Mouse (Mus musculus) MEL (cell line): ENCODE data around the gene Nmrk2.

ENCODE experiments used
- BHLHE40 ChIP-seq: IDR thresholded peaks from 2 replicates; pipeline ENCODE4 v1.6.1; 2012; ENCODE audit warnings: low read depth, mild to moderate bottlenecking, inconsistent platforms, low read length, improper control_type of control experiment, borderline replicate concordance
- CTCF ChIP-seq, 3 experiments: IDR thresholded peaks in 2 of 3; conservative IDR thresholded peaks in 1 of 3; 2 replicates each; pipeline ENCODE4 v1.5.1; 2011 to 2012; ENCODE audit warnings: low read length in 3 of 3, low read depth in 2 of 3, mild to moderate bottlenecking in 2 of 3, improper control_type of control experiment in 1 of 3, inconsistent platforms in 1 of 3, mixed read lengths in 1 of 3, moderate library complexity in 1 of 3; ENCODE audit not compliant: control insufficient read depth in 1 of 3, insufficient read depth in 1 of 3, poor library complexity in 1 of 3, severe bottlenecking in 1 of 3
- GATA1 ChIP-seq: IDR thresholded peaks from 2 replicates; pipeline ENCODE4 v1.6.1; 2011; ENCODE audit warnings: low read depth, low read length, improper control_type of control experiment
- MAX ChIP-seq: IDR thresholded peaks from 2 replicates; pipeline ENCODE4 v1.6.1; 2011; ENCODE audit warnings: low read length, improper control_type of control experiment
- POLR2AphosphoS5 ChIP-seq: IDR thresholded peaks from 2 replicates; pipeline ENCODE4 v1.6.1; 2012; ENCODE audit warnings: low read depth, borderline replicate concordance, mild to moderate bottlenecking, inconsistent platforms, low read length, moderate library complexity, mixed read lengths
- TCF12 ChIP-seq: IDR thresholded peaks from 2 replicates; pipeline ENCODE4 v1.6.1; 2014; ENCODE audit warnings: low read depth, mild to moderate bottlenecking, inconsistent platforms, low read length, improper control_type of control experiment, moderate library complexity

GRCm38 (mm10) chr10:81232580-81233225 lies 30.9 kb upstream of the Nmrk2 start, which contains the start of gene Zfr2:
- TF ChIP-seq BHLHE40 = peak; percentile 73; the same call in 1 of the 2 replicates
- peak; percentile 95 for TF ChIP-seq MAX
- TF ChIP-seq POLR2AphosphoS5 = no peak
- no peak for TF ChIP-seq CTCF (IDR thresholded peaks at IDR 0.05 in 2 of 3, conservative IDR thresholded peaks at IDR 0.05 in 1 of 3; ENCODE audit: control insufficient read depth in 1 of 3, insufficient read depth in 1 of 3, low read depth in 2 of 3, low read length in 3 of 3, poor library complexity in 1 of 3, severe bottlenecking in 1 of 3)
- TF ChIP-seq TCF12 = no peak
- TF ChIP-seq GATA1 = no peak
